ENCODE assay signal across 10 mouse cellular contexts in genomic region chr2:129183561-129184031, GRCm38 (mm10). TPM values are rescaled to one million over a fixed set of nuclear protein-coding genes. Genes with fewer than 3 reads are reported as not detected.
DNase-seq lines count a peak whose midpoint lies in the region; ATAC-seq lines count a peak whose summit lies in the region.
"Had no signal": no experiment of that assay in that cellular context is flagged by ENCODE, and none has a peak within 500 bp of the region (broad histone marks: within the 10 kb centered on the region; RNA-seq: fewer than 3 reads in every experiment).

No protein-coding gene starts in this region.

- no peaks in the 10 kb centered on the region for H3K4me1 ChIP-seq in midbrain, embryonic 11.5 days (ENCODE audit: control insufficient read depth, insufficient read depth, low read length)
- no peaks in the 10 kb centered on the region for H3K4me1 ChIP-seq in neural tube, embryonic 15.5 days
- H3K4me1 ChIP-seq: neural tube, embryonic 12.5 days had no signal

- no peak overlapping the region for H3K27ac ChIP-seq in midbrain, embryonic 11.5 days (ENCODE audit: low read depth, low read length)
- H3K27ac ChIP-seq in neural tube, embryonic 15.5 days (replicated peaks), result no peak overlapping the region
- H3K27ac ChIP-seq: embryonic facial prominence, embryonic 13.5 days; neural tube, embryonic 12.5 days had no signal

- no peak overlapping the region for H3K4me2 ChIP-seq in midbrain, embryonic 11.5 days
- no peak overlapping the region for H3K4me2 ChIP-seq in neural tube, embryonic 15.5 days
- H3K4me2 ChIP-seq: embryonic facial prominence, embryonic 13.5 days; neural tube, embryonic 12.5 days had no signal

- no peaks in the 10 kb centered on the region for H3K36me3 ChIP-seq in midbrain, embryonic 11.5 days (ENCODE audit: control insufficient read depth, insufficient read depth, low read length)
- no peaks in the 10 kb centered on the region for H3K36me3 ChIP-seq in neural tube, embryonic 15.5 days
- H3K36me3 ChIP-seq: embryonic facial prominence, embryonic 13.5 days; neural tube, embryonic 12.5 days had no signal

- H3K9ac ChIP-seq in midbrain, embryonic 11.5 days (ENCODE audit: low read length), result no peak overlapping the region
- H3K9ac ChIP-seq in neural tube, embryonic 15.5 days (replicated peaks), result no peak overlapping the region
- H3K9ac ChIP-seq: embryonic facial prominence, embryonic 13.5 days; neural tube, embryonic 12.5 days had no signal

- ATAC-seq in hematopoietic stem cell, adult 5-6 weeks (replicated peaks in 1 of 2; ENCODE audit: insufficient read depth in 1 of 2, low FRiP score in 2 of 2, low TSS enrichment in 1 of 2, low read depth in 1 of 2, poor library complexity in 2 of 2, severe bottlenecking in 2 of 2), result peak; percentile 69 to 72
- no peak for ATAC-seq in midbrain, embryonic 11.5 days (ENCODE audit: low FRiP score)
- ATAC-seq in cerebellum, adult (ENCODE audit: insufficient number of reproducible peaks, low FRiP score, low TSS enrichment), result no peak
- no peak for ATAC-seq in neural tube, embryonic 15.5 days (ENCODE audit: low FRiP score)

- peak; percentile 94 for DNase-seq in heart, adult 11 months
- no peak for DNase-seq in heart, postnatal 25 days (ENCODE audit: low spot score)
- peak; percentile 88 for DNase-seq in CD4-positive, CD25-positive, alpha-beta regulatory T cell, adult 2 months (ENCODE audit: low read depth, low spot score)
- DNase-seq in skeletal muscle tissue, adult 2 months (ENCODE audit: low read depth, low spot score), result peak; percentile 36
- no peak for DNase-seq in midbrain, embryonic 11.5 days (ENCODE audit: low spot score, missing footprints)

- H3K4me3 ChIP-seq in midbrain, embryonic 11.5 days (ENCODE audit: low read depth, low read length), result no peak overlapping the region
- H3K4me3 ChIP-seq in neural tube, embryonic 15.5 days (replicated peaks), result no peak overlapping the region
- H3K4me3 ChIP-seq: embryonic facial prominence, embryonic 13.5 days; neural tube, embryonic 12.5 days had no signal

- 80% methylated on average over 14 of the region's 14 CpGs for WGBS in midbrain, embryonic 11.5 days
- WGBS in neural tube, embryonic 15.5 days, result 78% methylated on average over 14 of the region's 14 CpGs

- H3K27me3 ChIP-seq in midbrain, embryonic 11.5 days (ENCODE audit: control insufficient read depth, insufficient read depth, low read length), result no peaks in the 10 kb centered on the region
- H3K27me3 ChIP-seq in neural tube, embryonic 15.5 days (replicated peaks), result no peaks in the 10 kb centered on the region
- H3K27me3 ChIP-seq: embryonic facial prominence, embryonic 13.5 days; neural tube, embryonic 12.5 days had no signal

- intact Hi-C loops in heart, postnatal 25 days (cut with DNase I), result no loop called here

- H3K9me3 ChIP-seq in midbrain, embryonic 11.5 days (ENCODE audit: control insufficient read depth, low read length), result no peaks in the 10 kb centered on the region
- H3K9me3 ChIP-seq in neural tube, embryonic 15.5 days (replicated peaks), result no peaks in the 10 kb centered on the region
- H3K9me3 ChIP-seq: embryonic facial prominence, embryonic 13.5 days; neural tube, embryonic 12.5 days had no signal

RNA-seq across cellular contexts. Expression of gene Slc20a1, which starts 15.0 kb away (rescaled TPM):
- total RNA-seq in heart, postnatal 25 days (2021), result 10 to 100 TPM; 11.3 to 12.4 TPM
- 109 and 119 TPM in 2 replicates for total RNA-seq in hematopoietic stem cell, adult 5-6 weeks (2017)
- 53.3 and 62.5 TPM in 2 replicates for polyA plus RNA-seq in midbrain, embryonic 11.5 days (2014; fragmentation: Nextera tagmentation; extraction: Ambion mirVana)
- polyA plus RNA-seq in neural tube, embryonic 15.5 days (2015; fragmentation: Nextera tagmentation; extraction: Ambion mirVana), result 48.2 and 48.9 TPM in 2 replicates

RNA-seq across cellular contexts. Expression of gene Chchd5, which starts 54.1 kb away (rescaled TPM):
- total RNA-seq in heart, postnatal 25 days (2021), result 10 to 100 TPM; 10.0 to 10.1 TPM
- total RNA-seq in hematopoietic stem cell, adult 5-6 weeks (2017), result 15.5 and 24.6 TPM in 2 replicates
- 26.2 and 27.2 TPM in 2 replicates for polyA plus RNA-seq in midbrain, embryonic 11.5 days (2014; fragmentation: Nextera tagmentation; extraction: Ambion mirVana)
- polyA plus RNA-seq in neural tube, embryonic 15.5 days (2015; fragmentation: Nextera tagmentation; extraction: Ambion mirVana), result 22.6 and 23.6 TPM in 2 replicates

Comparison
In these comparisons a context has a peak if more than half of its experiments do, and no peak if none do; other contexts are left out.
1. DNase-seq: peak in heart, adult 11 months (single experiment), CD4-positive, CD25-positive, alpha-beta regulatory T cell, adult 2 months (single experiment) and skeletal muscle tissue, adult 2 months (single experiment); none in heart, postnatal 25 days (single experiment) and midbrain, embryonic 11.5 days (single experiment).
2. ATAC-seq: peak in hematopoietic stem cell, adult 5-6 weeks (2 of 2); none in midbrain, embryonic 11.5 days (single experiment), cerebellum, adult (single experiment) and neural tube, embryonic 15.5 days (single experiment).